Mouse (Mus musculus): ENCODE results near the gene Itsn2.
A peak's percentile ranks its signal among the peaks of the same experiment; 100 is the strongest.
"Not testable (repeated sequence)": the region's sequence is repeated elsewhere in the genome, so short reads cannot be mapped to it uniquely, and the experiment has no call there.

Gene Itsn2

DNA sequence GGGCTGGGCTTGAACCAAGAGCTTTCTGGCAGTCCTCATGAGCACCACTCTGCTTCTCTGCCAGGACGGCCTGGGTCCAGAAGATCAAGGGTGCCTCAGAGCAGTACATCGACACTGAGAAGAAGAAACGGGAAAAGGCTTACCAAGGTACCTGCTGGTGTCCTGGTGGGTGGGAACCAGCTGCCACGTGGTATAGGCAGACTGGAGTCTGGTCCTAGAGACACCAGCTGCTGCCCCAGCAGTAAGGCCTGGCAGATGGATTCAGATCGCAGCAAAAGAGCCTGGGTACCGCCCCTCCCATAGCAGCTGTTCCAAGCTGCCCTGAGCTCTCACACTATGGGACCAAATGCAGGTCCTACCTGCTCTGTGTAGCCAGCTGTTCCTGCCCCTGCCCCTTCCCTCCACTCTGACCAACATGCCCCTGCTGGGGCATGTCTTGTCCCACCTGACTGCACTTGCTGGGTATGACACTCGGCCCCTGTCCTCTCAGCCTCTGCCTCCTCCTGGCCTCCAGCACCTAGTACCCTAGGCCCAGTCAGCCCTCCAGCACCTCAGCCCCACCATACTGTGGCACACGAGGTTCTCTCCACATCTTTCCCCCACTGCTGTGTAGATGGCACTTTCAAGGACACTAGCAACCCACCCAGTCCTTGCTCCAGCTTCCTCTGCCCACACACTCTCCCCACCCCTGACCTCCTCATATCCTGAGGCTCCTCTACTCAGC lies 116.6 kb downstream of the Itsn2 start:
- no peak for DNase-seq (ENCODE audit: low spot score in 2 of 2)

DNA sequence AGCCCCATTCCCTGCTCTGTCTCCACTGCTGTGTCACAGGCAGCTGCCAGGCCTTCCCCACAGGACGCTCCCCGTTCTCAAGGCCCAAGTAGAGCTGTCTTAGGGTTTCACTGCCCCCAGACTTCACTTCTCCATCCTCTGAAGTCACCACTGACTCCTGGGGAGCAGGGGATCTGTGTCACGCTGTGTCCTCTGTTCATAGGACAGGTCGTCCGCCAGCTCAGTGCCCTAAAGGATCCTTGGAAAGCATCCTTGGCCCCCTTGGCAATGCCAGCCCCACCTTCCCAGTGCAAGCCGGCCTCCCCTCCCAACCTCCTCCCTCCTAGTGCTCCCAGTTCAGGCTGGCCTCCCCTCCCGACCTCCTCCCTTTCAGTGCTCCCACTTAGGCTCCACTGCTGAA lies 117.5 kb downstream of the Itsn2 start:
- DNase-seq (ENCODE audit: low spot score in 2 of 2), result no peak

GRCm38 (mm10) chr12:4713361-4713760 lies 120.9 kb downstream of the Itsn2 start:
- no peak for DNase-seq (ENCODE audit: low spot score in 2 of 2)

GRCm38 (mm10) chr12:4715606-4716005 lies 123.2 kb downstream of the Itsn2 start:
- DNase-seq (ENCODE audit: low spot score in 2 of 2), result no peak

DNA sequence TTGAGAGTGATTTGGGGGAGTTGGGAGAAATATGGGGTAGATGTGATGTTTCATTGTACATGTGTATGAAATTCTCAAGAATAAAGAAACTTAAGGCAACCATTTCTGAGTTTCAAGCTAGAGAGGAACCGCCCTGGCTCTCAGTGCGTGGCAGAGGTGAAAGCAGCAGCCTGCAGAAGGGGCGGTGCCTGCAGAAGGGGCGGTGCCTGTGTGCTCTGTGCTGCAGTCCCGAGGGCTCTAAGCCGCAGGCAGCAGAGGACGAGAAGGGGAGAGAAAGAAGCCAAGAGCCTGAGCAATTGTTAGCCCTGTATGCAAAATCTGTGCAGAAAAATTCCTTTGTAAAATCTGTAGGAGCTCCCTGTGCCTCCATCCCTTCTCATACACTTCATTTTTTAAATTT lies 125.0 kb downstream of the Itsn2 start:
- DNase-seq (ENCODE audit: low spot score in 2 of 2), result no peak

DNA sequence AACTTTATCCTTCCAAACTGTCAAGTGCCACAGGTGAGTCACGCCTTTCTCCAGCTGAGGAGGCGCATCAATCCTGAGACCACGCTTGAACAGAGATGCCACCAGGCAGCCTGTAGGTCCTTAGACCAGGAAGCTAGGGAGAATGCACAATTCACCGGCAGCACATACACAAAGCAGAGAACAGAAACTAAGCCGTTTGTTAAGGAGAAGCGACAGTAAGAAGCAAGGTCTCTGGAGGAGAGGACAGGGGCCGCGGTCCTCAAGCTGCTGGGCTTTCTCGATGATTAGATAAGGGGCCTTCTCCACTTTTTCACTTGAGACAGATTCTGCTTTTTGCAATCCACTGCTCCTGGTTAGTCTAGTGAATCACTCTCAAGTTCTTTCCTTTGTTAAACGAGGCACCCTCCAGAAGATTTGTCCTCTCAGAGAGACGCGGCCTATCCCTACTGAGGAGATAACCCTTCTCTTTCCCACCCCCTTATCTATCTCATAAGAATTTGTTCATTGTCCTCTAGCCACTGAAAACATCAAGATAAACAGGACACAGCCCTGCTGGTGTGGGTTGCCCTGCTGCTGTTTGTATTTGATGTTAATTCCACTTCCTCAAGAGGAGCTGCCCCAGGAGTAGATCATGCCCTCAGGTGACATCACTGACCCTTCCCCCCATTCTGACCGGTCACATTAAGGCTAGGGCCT lies 126.8 kb downstream of the Itsn2 start:
- no peak for DNase-seq (ENCODE audit: low spot score in 2 of 2)

DNA sequence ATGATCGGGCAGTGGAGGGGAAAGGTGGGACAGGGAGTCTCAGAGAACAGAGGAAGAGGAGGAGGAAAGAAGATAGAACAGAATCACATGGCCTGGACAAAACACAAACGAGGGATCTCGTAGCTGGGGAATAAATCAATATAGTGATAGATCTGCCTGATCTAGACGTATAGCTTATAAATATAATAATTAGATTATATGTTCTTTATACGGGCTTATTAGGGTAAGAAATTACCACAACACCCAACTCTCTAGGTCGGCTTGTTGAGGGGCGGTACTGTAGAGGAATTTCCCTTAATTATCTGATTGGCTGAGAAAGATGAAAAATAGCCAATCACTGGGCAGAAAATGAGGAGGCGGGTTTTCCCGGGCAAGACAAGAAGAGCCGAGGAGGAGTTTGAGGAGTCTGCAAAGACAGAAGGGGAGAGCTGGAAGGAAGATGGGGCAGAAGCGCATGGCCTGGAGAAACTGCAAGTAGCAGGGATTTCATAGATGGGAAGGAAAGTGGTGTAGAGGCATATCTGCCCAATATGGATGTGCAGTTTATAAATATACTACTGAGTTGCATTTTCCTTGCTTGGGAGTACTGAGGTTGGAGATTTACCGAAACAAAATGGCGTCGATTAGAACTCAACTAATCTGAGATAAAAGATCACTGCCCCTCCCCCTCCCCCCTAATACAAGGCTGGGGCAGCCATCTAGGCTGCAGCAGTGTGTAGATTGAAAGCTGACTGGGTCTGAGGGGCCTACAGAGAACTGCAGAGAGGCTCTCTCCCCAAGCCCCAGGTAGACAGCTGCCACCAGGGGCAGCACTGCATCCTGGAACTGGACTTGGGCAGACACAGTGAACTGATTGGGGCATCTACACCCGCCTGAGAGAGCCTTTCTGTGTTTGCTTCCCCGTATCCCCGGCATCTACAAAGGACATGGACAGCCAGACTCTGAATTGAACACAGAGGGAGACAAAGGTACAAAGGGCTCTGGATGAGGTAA lies 127.6 kb downstream of the Itsn2 start:
- no peak for DNase-seq (ENCODE audit: low spot score in 2 of 2)

- DNase-seq (ENCODE audit: low spot score in 2 of 2), result no peak
Observed at GRCm38 (mm10) chr12:4729165-4729564, 136.7 kb downstream of the Itsn2 start.

- DNase-seq (ENCODE audit: low spot score in 2 of 2), result no peak
Observed at GRCm38 (mm10) chr12:4731629-4732028, 139.2 kb downstream of the Itsn2 start.

- no peak for DNase-seq (ENCODE audit: low spot score in 2 of 2)
Observed at GRCm38 (mm10) chr12:4732332-4732731, 139.9 kb downstream of the Itsn2 start.

- DNase-seq (ENCODE audit: low spot score in 2 of 2), result no peak
Observed at GRCm38 (mm10) chr12:4738031-4738576, 145.7 kb downstream of the Itsn2 start, which contains the start of gene Fam228a. Gene Fam228a, minus strand, starts transcription at chr12:4738430.

GRCm38 (mm10) chr12:4740823-4741222 lies 148.4 kb downstream of the Itsn2 start:
- no peak for DNase-seq (ENCODE audit: low spot score in 2 of 2)

GRCm38 (mm10) chr12:4742183-4742582 lies 149.7 kb downstream of the Itsn2 start:
- no peak for DNase-seq (ENCODE audit: low spot score in 2 of 2)

DNA sequence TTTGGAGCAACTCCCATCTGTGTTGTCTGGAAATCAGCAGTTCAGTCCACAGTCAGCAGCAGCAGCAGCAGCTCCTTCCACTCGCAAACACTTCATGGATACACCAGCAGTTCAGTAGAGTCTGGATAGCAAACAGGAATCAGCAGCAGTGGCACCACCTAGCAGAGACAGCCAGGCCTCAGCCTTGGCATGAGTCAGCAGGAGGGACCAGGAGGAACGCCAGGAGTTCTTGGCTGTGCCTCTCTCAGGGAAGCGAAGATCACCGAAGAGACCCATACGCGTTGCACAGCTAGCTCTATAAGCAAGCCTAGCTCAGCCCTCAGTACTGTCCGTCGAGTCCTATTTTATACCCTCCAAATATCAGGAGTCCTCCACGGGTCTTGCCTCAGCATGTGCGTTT lies 152.0 kb downstream of the Itsn2 start:
- DNase-seq (ENCODE audit: low spot score in 2 of 2), result peak; percentile 8 to 17

DNA sequence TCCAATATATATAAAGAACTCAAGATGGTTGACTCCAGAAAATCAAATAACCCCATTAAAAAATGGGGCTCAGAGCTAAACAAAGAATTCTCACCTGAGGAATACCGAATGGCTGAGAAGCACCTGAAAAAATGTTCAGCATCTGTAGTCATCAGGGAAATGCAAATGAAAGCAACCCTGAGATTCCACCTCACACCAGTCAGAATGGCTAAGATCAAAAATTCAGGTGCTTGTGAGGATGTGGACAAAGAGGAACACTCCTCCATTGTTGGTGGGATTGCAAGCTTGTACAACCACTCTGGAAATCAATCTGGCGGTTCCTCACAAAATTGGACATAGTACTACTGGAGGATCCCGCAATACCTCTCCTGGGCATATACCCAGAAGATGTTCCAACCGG lies 162.0 kb downstream of the Itsn2 start:
- not testable (repeated sequence) for DNase-seq (ENCODE audit: low spot score in 2 of 2)

DNA sequence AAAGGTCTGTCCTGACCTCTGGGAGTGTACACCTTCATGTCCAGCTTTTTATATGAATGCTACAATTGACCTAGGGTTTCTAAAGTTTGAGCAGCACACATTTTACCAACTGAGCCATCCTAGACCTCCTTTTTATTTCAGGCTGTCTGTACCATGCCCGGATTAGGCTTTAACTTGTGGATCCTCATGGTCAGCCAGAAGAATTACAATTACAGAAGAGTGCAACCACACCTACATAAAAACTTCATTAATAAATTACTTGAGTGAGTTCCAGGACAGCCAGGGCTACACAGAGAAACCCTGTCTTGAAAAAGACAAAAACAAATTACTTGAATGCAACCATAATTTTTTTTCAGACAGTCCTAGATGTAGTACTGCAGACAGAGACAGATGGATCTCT lies 164.6 kb downstream of the Itsn2 start:
- no peak for DNase-seq (ENCODE audit: low spot score in 2 of 2)

Data from right cerebral cortex, adult 2 months (tissue).